Mouse (Mus musculus): Measurements from ENCODE around the gene Tspyl1. TPM values are rescaled to one million over a fixed set of nuclear protein-coding genes. Genes with fewer than 3 reads are reported as not detected.
"Not testable (repeated sequence)": the region's sequence is repeated elsewhere in the genome, so short reads cannot be mapped to it uniquely, and the experiment has no call there.

The Tspyl1 gene
- 84.8 and 91.3 TPM in 2 replicates for polyA plus RNA-seq (2016; fragmentation: Nextera tagmentation; extraction: Ambion mirVana)

GRCm38 (mm10) chr10:34281962-34282388, at the start of gene Tspyl1:
Gene Tspyl1 (plus strand): TSS chr10:34282190.
- Histone ChIP-seq H3K4me2 (peak within 1 kb of the TSS; percentile 90), H3K27ac (peak within 1 kb of the TSS; percentile 86), H3K4me1 (replicated peaks) (peaks cover 12% of the 10 kb centered on the region), H3K4me3 (replicated peaks) (peak within 1 kb of the TSS; percentile 95), H3K9me3 (no peaks in the 10 kb centered on the region), H3K9ac (replicated peaks) (peak within 1 kb of the TSS; percentile 94), H3K36me3 (peaks cover 5% of the 10 kb centered on the region), H3K27me3 (no peaks in the 10 kb centered on the region)
- 1% methylated on average over 38 of the region's 38 CpGs for WGBS
- peak; percentile 95 for ATAC-seq (ENCODE audit: insufficient number of reproducible peaks, insufficient read depth, low FRiP score, low TSS enrichment, low read depth)

GRCm38 (mm10) chr10:34233418-34233817, 48.6 kb upstream of the Tspyl1 start:
- Histone ChIP-seq H3K36me3 (no peaks in the 10 kb centered on the region), H3K9me3 (no peaks in the 10 kb centered on the region), H3K4me2 (no peak overlapping the region), H3K27me3 (no peaks in the 10 kb centered on the region), H3K4me1 (replicated peaks) (no peaks in the 10 kb centered on the region), H3K27ac (no peak overlapping the region), H3K4me3 (replicated peaks) (no peak overlapping the region), H3K9ac (replicated peaks) (no peak overlapping the region)
- WGBS: 63% methylated on average over 1 of the region's 1 CpGs
- no peak for ATAC-seq (ENCODE audit: insufficient number of reproducible peaks, insufficient read depth, low FRiP score, low TSS enrichment, low read depth)

- Histone ChIP-seq H3K27me3 (no peaks in the 10 kb centered on the region), H3K4me3 (replicated peaks) (no peak overlapping the region), H3K36me3 (no peaks in the 10 kb centered on the region), H3K9me3 (no peaks in the 10 kb centered on the region), H3K4me2 (no peak overlapping the region), H3K27ac (no peak overlapping the region), H3K9ac (replicated peaks) (no peak overlapping the region), H3K4me1 (replicated peaks) (no peaks in the 10 kb centered on the region)
- 23% methylated on average over 2 of the region's 2 CpGs for WGBS
- no peak for ATAC-seq (ENCODE audit: insufficient number of reproducible peaks, insufficient read depth, low FRiP score, low TSS enrichment, low read depth)
These were observed 47.9 kb upstream of the Tspyl1 start for GRCm38 (mm10) chr10:34233931-34234745.

- 50% methylated on average over 3 of the region's 3 CpGs for WGBS
- no peak overlapping the region for H3K27ac ChIP-seq
- H3K4me2 ChIP-seq: no peak overlapping the region
- H3K27me3 ChIP-seq: no peaks in the 10 kb centered on the region
- H3K4me3 ChIP-seq (replicated peaks): no peak overlapping the region
- no peaks in the 10 kb centered on the region for H3K36me3 ChIP-seq
- no peaks in the 10 kb centered on the region for H3K9me3 ChIP-seq
- H3K9ac ChIP-seq (replicated peaks): no peak overlapping the region
- no peak for ATAC-seq (ENCODE audit: insufficient number of reproducible peaks, insufficient read depth, low FRiP score, low TSS enrichment, low read depth)
- H3K4me1 ChIP-seq (replicated peaks): no peaks in the 10 kb centered on the region
These were observed 46.6 kb upstream of the Tspyl1 start for GRCm38 (mm10) chr10:34235384-34235783.

GRCm38 (mm10) chr10:34236569-34236968, 45.4 kb upstream of the Tspyl1 start:
- no peak for ATAC-seq (ENCODE audit: insufficient number of reproducible peaks, insufficient read depth, low FRiP score, low TSS enrichment, low read depth)
- no peak overlapping the region for H3K4me3 ChIP-seq (replicated peaks)
- no peak overlapping the region for H3K27ac ChIP-seq
- no peaks in the 10 kb centered on the region for H3K9me3 ChIP-seq
- no peak overlapping the region for H3K4me2 ChIP-seq
- 82% methylated on average over 5 of the region's 5 CpGs for WGBS
- H3K27me3 ChIP-seq: no peaks in the 10 kb centered on the region
- H3K4me1 ChIP-seq (replicated peaks): no peaks in the 10 kb centered on the region
- no peak overlapping the region for H3K9ac ChIP-seq (replicated peaks)
- H3K36me3 ChIP-seq: no peaks in the 10 kb centered on the region

GRCm38 (mm10) chr10:34238536-34238935, 43.5 kb upstream of the Tspyl1 start:
- no peak overlapping the region for H3K4me2 ChIP-seq
- no peak overlapping the region for H3K4me3 ChIP-seq (replicated peaks)
- no peak overlapping the region for H3K27ac ChIP-seq
- no peak for ATAC-seq (ENCODE audit: insufficient number of reproducible peaks, insufficient read depth, low FRiP score, low TSS enrichment, low read depth)
- no peaks in the 10 kb centered on the region for H3K9me3 ChIP-seq
- H3K27me3 ChIP-seq: no peaks in the 10 kb centered on the region
- no peaks in the 10 kb centered on the region for H3K36me3 ChIP-seq
- H3K9ac ChIP-seq (replicated peaks): no peak overlapping the region
- H3K4me1 ChIP-seq (replicated peaks): no peaks in the 10 kb centered on the region
- 71% methylated on average over 4 of the region's 4 CpGs for WGBS

GRCm38 (mm10) chr10:34244745-34245144, 37.2 kb upstream of the Tspyl1 start:
- Histone ChIP-seq H3K9ac (replicated peaks) (no peak overlapping the region), H3K36me3 (no peaks in the 10 kb centered on the region), H3K9me3 (no peaks in the 10 kb centered on the region), H3K27me3 (no peaks in the 10 kb centered on the region), H3K4me1 (replicated peaks) (no peaks in the 10 kb centered on the region), H3K27ac (no peak overlapping the region), H3K4me3 (replicated peaks) (no peak overlapping the region), H3K4me2 (no peak overlapping the region)
- 71% methylated on average over 5 of the region's 5 CpGs for WGBS
- no peak for ATAC-seq (ENCODE audit: insufficient number of reproducible peaks, insufficient read depth, low FRiP score, low TSS enrichment, low read depth)

- no peaks in the 10 kb centered on the region for H3K9me3 ChIP-seq
- ATAC-seq (ENCODE audit: insufficient number of reproducible peaks, insufficient read depth, low FRiP score, low TSS enrichment, low read depth): no peak
- WGBS: 74% methylated on average over 2 of the region's 2 CpGs
- no peak overlapping the region for H3K27ac ChIP-seq
- H3K4me1 ChIP-seq (replicated peaks): no peaks in the 10 kb centered on the region
- H3K4me3 ChIP-seq (replicated peaks): no peak overlapping the region
- no peaks in the 10 kb centered on the region for H3K27me3 ChIP-seq
- no peak overlapping the region for H3K4me2 ChIP-seq
- H3K36me3 ChIP-seq: no peaks in the 10 kb centered on the region
- H3K9ac ChIP-seq (replicated peaks): no peak overlapping the region
These were observed 35.9 kb upstream of the Tspyl1 start for GRCm38 (mm10) chr10:34246106-34246505.

- WGBS: 45% methylated on average over 3 of the region's 3 CpGs
- no peak overlapping the region for H3K4me2 ChIP-seq
These were observed 34.2 kb upstream of the Tspyl1 start for GRCm38 (mm10) chr10:34247757-34248156.

GRCm38 (mm10) chr10:34249594-34249993, 32.4 kb upstream of the Tspyl1 start:
- H3K4me2 ChIP-seq: no peak overlapping the region
- H3K9me3 ChIP-seq: no peaks in the 10 kb centered on the region
- H3K4me1 ChIP-seq (replicated peaks): no peaks in the 10 kb centered on the region
- no peak overlapping the region for H3K9ac ChIP-seq (replicated peaks)
- H3K4me3 ChIP-seq (replicated peaks): no peak overlapping the region
- 65% methylated on average over 2 of the region's 2 CpGs for WGBS
- H3K27ac ChIP-seq: no peak overlapping the region
- no peaks in the 10 kb centered on the region for H3K27me3 ChIP-seq
- H3K36me3 ChIP-seq: no peaks in the 10 kb centered on the region
- no peak for ATAC-seq (ENCODE audit: insufficient number of reproducible peaks, insufficient read depth, low FRiP score, low TSS enrichment, low read depth)

More at GRCm38 (mm10) chr10:34247757-34248156, 34.2 kb upstream of the Tspyl1 start:
- no peaks in the 10 kb centered on the region for H3K4me1 ChIP-seq (replicated peaks)
- H3K27me3 ChIP-seq: no peaks in the 10 kb centered on the region
- no peaks in the 10 kb centered on the region for H3K9me3 ChIP-seq
- no peak overlapping the region for H3K4me3 ChIP-seq (replicated peaks)
- H3K9ac ChIP-seq (replicated peaks): no peak overlapping the region
- ATAC-seq (ENCODE audit: insufficient number of reproducible peaks, insufficient read depth, low FRiP score, low TSS enrichment, low read depth): no peak
- no peaks in the 10 kb centered on the region for H3K36me3 ChIP-seq
- no peak overlapping the region for H3K27ac ChIP-seq

GRCm38 (mm10) chr10:34252833-34253232, 29.2 kb upstream of the Tspyl1 start:
- H3K9me3 ChIP-seq; H3K9ac ChIP-seq (replicated peaks); H3K27me3 ChIP-seq; H3K4me3 ChIP-seq (replicated peaks); H3K4me2 ChIP-seq; ATAC-seq (ENCODE audit: insufficient number of reproducible peaks, insufficient read depth, low FRiP score, low TSS enrichment, low read depth); H3K4me1 ChIP-seq (replicated peaks); H3K27ac ChIP-seq; H3K36me3 ChIP-seq: not testable (repeated sequence)
- 94% methylated on average over 9 of the region's 9 CpGs for WGBS

- Histone ChIP-seq H3K4me2 (no peak overlapping the region), H3K4me3 (replicated peaks) (no peak overlapping the region), H3K9ac (replicated peaks) (no peak overlapping the region), H3K9me3 (no peaks in the 10 kb centered on the region), H3K36me3 (no peaks in the 10 kb centered on the region), H3K4me1 (replicated peaks) (no peaks in the 10 kb centered on the region), H3K27me3 (no peaks in the 10 kb centered on the region), H3K27ac (no peak overlapping the region)
- ATAC-seq (ENCODE audit: insufficient number of reproducible peaks, insufficient read depth, low FRiP score, low TSS enrichment, low read depth): no peak
- 84% methylated on average over 4 of the region's 4 CpGs for WGBS
These were observed 16.9 kb upstream of the Tspyl1 start for GRCm38 (mm10) chr10:34265106-34265505.

All from limb, embryonic 12.5 days (tissue).